Mouse (Mus musculus) intestine, embryonic 14.5 days (tissue): ENCODE measurements around the gene Hnrnpul2. TPM values are rescaled to one million over a fixed set of nuclear protein-coding genes. Genes with fewer than 3 reads are reported as not detected.
A peak's percentile ranks its signal among the peaks of the same experiment; 100 is the strongest.

Experiments
- ATAC-seq: fragments of 200-750 bp; cut with Nextera tagmentation; replicated peaks from 2 replicates; pipeline ENCODE4 v1.8.0; 2017; ENCODE audit warnings: low read depth, moderate number of reproducible peaks, moderate TSS enrichment, moderate library complexity; ENCODE audit not compliant: low FRiP score, low TSS enrichment
- DNase-seq: peaks from one replicate; pipeline ENCODE4 v3.0.0-alpha.2; 2018; ENCODE audit warnings: low spot score
- H3K27ac ChIP-seq: fragments of 300-500 bp; sonication (generic); 2 replicates; pipeline ENCODE4 v1.5.1; 2014; ENCODE audit warnings: low read depth, mild to moderate bottlenecking, control low read depth
- H3K27me3 ChIP-seq: fragments of 300-500 bp; sonication (generic); replicated peaks from 2 replicates; pipeline ENCODE4 v1.6.1; 2014; ENCODE audit warnings: low read length, control low read depth; ENCODE audit not compliant: control insufficient read depth, insufficient read depth
- H3K36me3 ChIP-seq: fragments of 300-500 bp; sonication (generic); 2 replicates; pipeline ENCODE4 v1.6.1; 2014; ENCODE audit warnings: low read length, control low read depth; ENCODE audit not compliant: control insufficient read depth, insufficient read depth
- H3K4me1 ChIP-seq: fragments of 300-500 bp; sonication (generic); replicated peaks from 2 replicates; pipeline ENCODE4 v1.6.1; 2014; ENCODE audit warnings: low read length, control low read depth, mixed read lengths; ENCODE audit not compliant: control insufficient read depth, insufficient read depth
- H3K4me2 ChIP-seq: fragments of 300-500 bp; sonication (generic); 2 replicates; pipeline ENCODE4 v1.6.1; 2014; ENCODE audit warnings: low read length
- H3K4me3 ChIP-seq: fragments of 300-500 bp; sonication (generic); 2 replicates; pipeline ENCODE4 v1.5.1; 2014; ENCODE audit warnings: low read depth, low read length, control low read depth, mixed read lengths
- H3K9ac ChIP-seq: fragments of 300-500 bp; sonication (generic); 2 replicates; pipeline ENCODE4 v1.6.1; 2014; ENCODE audit warnings: mild to moderate bottlenecking, low read length
- H3K9me3 ChIP-seq: fragments of 300-500 bp; sonication (generic); 2 replicates; pipeline ENCODE4 v1.6.1; 2016; ENCODE audit warnings: low read length, control low read depth; ENCODE audit not compliant: control insufficient read depth
- WGBS: fragments of 180-500 bp; shearing (Covaris S2); extraction: QIAGEN DNeasy Blood & Tissue Kit; methylation state at CpG from one replicate; pipeline ENCODE4 v1.1.7; 2014; 5-methylcytosine and 5-hydroxymethylcytosine counted together
- polyA plus RNA-seq: library from polyadenylated mRNA; unstranded; fragments of >200 nt; fragmentation: Nextera tagmentation; extraction: Ambion mirVana; gene quantifications from 2 replicates; pipeline ENCODE4 v1.2.1, GENCODE M21; 2014

The Hnrnpul2 gene
- polyA plus RNA-seq, 1 experiment from 2014 or later: 6.5 TPM

GRCm38 (mm10) chr19:8875031-8875430 lies 55.2 kb downstream of the Hnrnpul2 start:
- no peak overlapping the region for H3K4me2 ChIP-seq
- no peaks in the 10 kb centered on the region for H3K9me3 ChIP-seq
- ATAC-seq (no peak), DNase-seq (no peak)
- WGBS: 91% methylated on average over 7 of the region's 7 CpGs
- peaks cover 53% of the 10 kb centered on the region for H3K36me3 ChIP-seq
- no peak overlapping the region for H3K27ac ChIP-seq
- no peak overlapping the region for H3K9ac ChIP-seq
- H3K4me3 ChIP-seq: no peak overlapping the region
- no peaks in the 10 kb centered on the region for H3K27me3 ChIP-seq
- H3K4me1 ChIP-seq: peaks cover 10% of the 10 kb centered on the region

GRCm38 (mm10) chr19:8880311-8881033 lies 60.7 kb downstream of the Hnrnpul2 start, which contains the start of gene Uqcc3:
TSS of gene Uqcc3 (minus strand) at chr19:8880923.
- under 1% methylated on average over 42 of the region's 42 CpGs for WGBS
- peak within 1 kb of the TSS; percentile 82 for H3K4me3 ChIP-seq
- H3K4me2 ChIP-seq: peak within 1 kb of the TSS; percentile 79
- peak within 1 kb of the TSS; percentile 81 for H3K27ac ChIP-seq
- H3K9ac ChIP-seq: peak within 1 kb of the TSS; percentile 92
- DNase-seq (peak; percentile 88), ATAC-seq (peak; percentile 95)
- no peaks in the 10 kb centered on the region for H3K27me3 ChIP-seq
- peaks cover 27% of the 10 kb centered on the region for H3K36me3 ChIP-seq
- no peaks in the 10 kb centered on the region for H3K9me3 ChIP-seq
- H3K4me1 ChIP-seq: peaks cover 3% of the 10 kb centered on the region

- no peak overlapping the region for H3K27ac ChIP-seq
- peak overlapping the region; percentile 92 for H3K9ac ChIP-seq
- H3K9me3 ChIP-seq: no peaks in the 10 kb centered on the region
- peak overlapping the region; percentile 79 for H3K4me2 ChIP-seq
- 14% methylated on average over 3 of the region's 3 CpGs for WGBS
- no peaks in the 10 kb centered on the region for H3K27me3 ChIP-seq
- ATAC-seq (peak; percentile 12; the same call in 1 of the 2 replicates), DNase-seq (no peak)
- peaks cover 22% of the 10 kb centered on the region for H3K36me3 ChIP-seq
- peaks cover 3% of the 10 kb centered on the region for H3K4me1 ChIP-seq
- peak overlapping the region; percentile 82 for H3K4me3 ChIP-seq
Measured at GRCm38 (mm10) chr19:8881034-8881392, 61.2 kb downstream of the Hnrnpul2 start.

GRCm38 (mm10) chr19:8883616-8884015 lies 63.8 kb downstream of the Hnrnpul2 start, which contains the start of the genes Lbhd1 and Gm49403:
TSS of gene Lbhd1 (plus strand) at chr19:8883732.
TSS of gene Gm49403 (plus strand) at chr19:8883930.
- peaks cover under 1% of the 10 kb centered on the region; the same call in 1 of the 2 replicates for H3K36me3 ChIP-seq
- ATAC-seq: no peak

More at GRCm38 (mm10) chr19:8883616-8884015, 63.8 kb downstream of the Hnrnpul2 start, which contains the start of the genes Lbhd1 and Gm49403:
- Histone ChIP-seq H3K4me1 (peaks cover 13% of the 10 kb centered on the region), H3K4me3 (no peak within 1 kb of the TSS), H3K4me2 (no peak within 1 kb of the TSS), H3K27me3 (no peaks in the 10 kb centered on the region), H3K9ac (no peak within 1 kb of the TSS), H3K27ac (no peak within 1 kb of the TSS), H3K9me3 (no peaks in the 10 kb centered on the region)
- DNase-seq: no peak
- 81% methylated on average over 3 of the region's 3 CpGs for whole genome bisulfite sequencing

Other genes with a start within 250 kb of the Hnrnpul2 start
- 0.05 TPM in 2 replicates for gene Slc22a8, start 228.8 kb upstream of the Hnrnpul2 start, polyA plus RNA-seq
- gene Slc22a6, start 202.0 kb upstream of the Hnrnpul2 start, polyA plus RNA-seq: not detected in 2 replicates
- gene Chrm1, start 156.2 kb upstream of the Hnrnpul2 start, polyA plus RNA-seq: 0.26 and 0.44 TPM in 2 replicates
- gene Slc3a2, start 96.6 kb upstream of the Hnrnpul2 start, polyA plus RNA-seq: 121 and 126 TPM in 2 replicates
- 96.3 and 97.8 TPM in 2 replicates for gene Wdr74, start 84.2 kb upstream of the Hnrnpul2 start, polyA plus RNA-seq
- 0.90 and 1.3 TPM in 2 replicates for gene 1700092M07Rik, start 79.3 kb upstream of the Hnrnpul2 start, polyA plus RNA-seq
- 114 and 132 TPM in 2 replicates for gene Stx5a, start 78.6 kb upstream of the Hnrnpul2 start, polyA plus RNA-seq
- gene Nxf1, start 62.9 kb upstream of the Hnrnpul2 start, polyA plus RNA-seq: 168 and 172 TPM in 2 replicates
- 170 and 196 TPM in 2 replicates for gene Tmem223, start 49.0 kb upstream of the Hnrnpul2 start, polyA plus RNA-seq
- 92.6 and 96.6 TPM in 2 replicates for gene Tmem179b, start 45.5 kb upstream of the Hnrnpul2 start, polyA plus RNA-seq
- gene Taf6l, start 33.6 kb upstream of the Hnrnpul2 start, polyA plus RNA-seq: 17.2 and 18.9 TPM in 2 replicates
- gene Polr2g, start 21.4 kb upstream of the Hnrnpul2 start, polyA plus RNA-seq: 148 and 151 TPM in 2 replicates
- 4.2 and 4.3 TPM in 2 replicates for gene Zbtb3, start 17.5 kb upstream of the Hnrnpul2 start, polyA plus RNA-seq
- gene Ttc9c, start 677 bp upstream of the Hnrnpul2 start, polyA plus RNA-seq: 38.5 and 48.4 TPM in 2 replicates
- not detected in 2 replicates for gene AC129217.1, start 9.8 kb downstream of the Hnrnpul2 start, polyA plus RNA-seq
- 39.6 and 40.9 TPM in 2 replicates for gene Bscl2, start 17.5 kb downstream of the Hnrnpul2 start, polyA plus RNA-seq
- gene Gng3, start 19.2 kb downstream of the Hnrnpul2 start, polyA plus RNA-seq: 23.7 and 25.2 TPM in 2 replicates
- 1.4 TPM in 2 replicates for gene Lrrn4cl, start 30.8 kb downstream of the Hnrnpul2 start, polyA plus RNA-seq
- gene Ubxn1, start 51.5 kb downstream of the Hnrnpul2 start, polyA plus RNA-seq: 162 and 166 TPM in 2 replicates
- 57.1 and 63.9 TPM in 2 replicates for gene Uqcc3, start 60.9 kb downstream of the Hnrnpul2 start, polyA plus RNA-seq
- 78.6 and 79.2 TPM in 2 replicates for gene Lbhd1, start 63.7 kb downstream of the Hnrnpul2 start, polyA plus RNA-seq
- not detected in 2 replicates for gene Gm49403, start 63.9 kb downstream of the Hnrnpul2 start, polyA plus RNA-seq
- gene 1810009A15Rik, start 68.8 kb downstream of the Hnrnpul2 start, polyA plus RNA-seq: 92.8 and 95.9 TPM in 2 replicates
- gene Gm49416, start 68.9 kb downstream of the Hnrnpul2 start, polyA plus RNA-seq: not detected in 2 replicates
- gene Ints5, start 73.0 kb downstream of the Hnrnpul2 start, polyA plus RNA-seq: 37.5 and 44.5 TPM in 2 replicates
- gene Ganab, start 78.1 kb downstream of the Hnrnpul2 start, polyA plus RNA-seq: 89.8 and 96.4 TPM in 2 replicates
- gene B3gat3, start 100.4 kb downstream of the Hnrnpul2 start, polyA plus RNA-seq: 35.7 and 36.9 TPM in 2 replicates
- gene Rom1, start 109.3 kb downstream of the Hnrnpul2 start, polyA plus RNA-seq: 1.1 and 1.8 TPM in 2 replicates
- gene Eml3, start 109.5 kb downstream of the Hnrnpul2 start, polyA plus RNA-seq: 16.8 and 18.4 TPM in 2 replicates
- gene Mta2, start 121.9 kb downstream of the Hnrnpul2 start, polyA plus RNA-seq: 40.3 and 40.7 TPM in 2 replicates
- 33.3 and 33.5 TPM in 2 replicates for gene Tut1, start 133.8 kb downstream of the Hnrnpul2 start, polyA plus RNA-seq
- gene Eef1g, start 147.0 kb downstream of the Hnrnpul2 start, polyA plus RNA-seq: 501 and 531 TPM in 2 replicates
- 21.6 and 22.2 TPM in 2 replicates for gene Ahnak, start 169.3 kb downstream of the Hnrnpul2 start, polyA plus RNA-seq